Mouse (Mus musculus): ENCODE results near the gene Erich4. TPM values are rescaled to one million over a fixed set of nuclear protein-coding genes. Genes with fewer than 3 reads are reported as not detected.

The Erich4 gene
- not detected for total RNA-seq (2021)

GRCm38 (mm10) chr7:25615706-25616011, at the start of gene Erich4:
Gene Erich4, minus strand, starts transcription at chr7:25615892.
- intact Hi-C loops (cut with DNase I) = no loop called here
- DNase-seq (ENCODE audit: low spot score in 2 of 2) = no peak

- intact Hi-C loops (cut with DNase I) = loop anchor here (1.0 kb wide), 1 partner anchor 17 kb away; no protein-coding TSS in a partner anchor
- peak; percentile 99 to 100 for DNase-seq (ENCODE audit: low spot score in 2 of 2)
Measured at GRCm38 (mm10) chr7:25658657-25659472, 43.2 kb upstream of the Erich4 start, which contains the start of the genes Bckdha and Exosc5. Gene Bckdha, minus strand, starts transcription at chr7:25658981. Gene Exosc5, plus strand, starts transcription at chr7:25659164.

- DNase-seq (ENCODE audit: low spot score in 2 of 2) = no peak
- intact Hi-C loops (cut with DNase I) = no loop called here
Measured at GRCm38 (mm10) chr7:25657785-25658184, 42.1 kb upstream of the Erich4 start.

- DNase-seq (ENCODE audit: low spot score in 2 of 2) = no peak
- intact Hi-C loops (cut with DNase I) = no loop called here
Measured at GRCm38 (mm10) chr7:25655601-25656428, 40.1 kb upstream of the Erich4 start.

- intact Hi-C loops (cut with DNase I) = no loop called here
- no peak for DNase-seq (ENCODE audit: low spot score in 2 of 2)
Measured at GRCm38 (mm10) chr7:25652244-25652759, 36.6 kb upstream of the Erich4 start.

GRCm38 (mm10) chr7:25651281-25651680, 35.6 kb upstream of the Erich4 start:
- DNase-seq (ENCODE audit: low spot score in 2 of 2) = no peak
- intact Hi-C loops (cut with DNase I) = no loop called here

- no peak for DNase-seq (ENCODE audit: low spot score in 2 of 2)
- intact Hi-C loops (cut with DNase I) = no loop called here
Measured at GRCm38 (mm10) chr7:25649839-25650238, 34.1 kb upstream of the Erich4 start.

GRCm38 (mm10) chr7:25647574-25648123, 32.0 kb upstream of the Erich4 start:
- intact Hi-C loops (cut with DNase I) = no loop called here
- DNase-seq (ENCODE audit: low spot score in 2 of 2) = no peak

- intact Hi-C loops (cut with DNase I) = no loop called here
Measured at GRCm38 (mm10) chr7:25645074-25645473, 29.4 kb upstream of the Erich4 start.

GRCm38 (mm10) chr7:25644631-25645030, 28.9 kb upstream of the Erich4 start:
- no peak for DNase-seq (ENCODE audit: low spot score in 2 of 2)
- intact Hi-C loops (cut with DNase I) = no loop called here

More at GRCm38 (mm10) chr7:25645074-25645473, 29.4 kb upstream of the Erich4 start:
- DNase-seq (ENCODE audit: low spot score in 2 of 2) = no peak

GRCm38 (mm10) chr7:25644136-25644535, 28.4 kb upstream of the Erich4 start:
- DNase-seq (ENCODE audit: low spot score in 2 of 2) = no peak
- intact Hi-C loops (cut with DNase I) = no loop called here

- DNase-seq (ENCODE audit: low spot score in 2 of 2) = peak; percentile 32 to 85
- intact Hi-C loops (cut with DNase I) = no loop called here
Measured at GRCm38 (mm10) chr7:25639754-25640153, 24.1 kb upstream of the Erich4 start.

GRCm38 (mm10) chr7:25637099-25637498, 21.4 kb upstream of the Erich4 start:
- no peak for DNase-seq (ENCODE audit: low spot score in 2 of 2)
- intact Hi-C loops (cut with DNase I) = no loop called here

- intact Hi-C loops (cut with DNase I) = no loop called here
- DNase-seq (ENCODE audit: low spot score in 2 of 2) = no peak
Measured at GRCm38 (mm10) chr7:25636373-25636772, 20.7 kb upstream of the Erich4 start.

- intact Hi-C loops (cut with DNase I) = no loop called here
- no peak for DNase-seq (ENCODE audit: low spot score in 2 of 2)
Measured at GRCm38 (mm10) chr7:25632679-25633078, 17.0 kb upstream of the Erich4 start.

GRCm38 (mm10) chr7:25628323-25628620, 12.6 kb upstream of the Erich4 start:
- intact Hi-C loops (cut with DNase I) = no loop called here
- no peak for DNase-seq (ENCODE audit: low spot score in 2 of 2)

GRCm38 (mm10) chr7:25627431-25628322, 12.0 kb upstream of the Erich4 start:
- DNase-seq (ENCODE audit: low spot score in 2 of 2) = no peak
- intact Hi-C loops (cut with DNase I) = no loop called here

- no peak for DNase-seq (ENCODE audit: low spot score in 2 of 2)
- intact Hi-C loops (cut with DNase I) = no loop called here
Measured at GRCm38 (mm10) chr7:25626509-25627430, 11.1 kb upstream of the Erich4 start, which contains the start of gene B3gnt8. Gene B3gnt8, plus strand, starts transcription at chr7:25626654.

Measured in left cerebral cortex, postnatal 25 days (tissue).